Mouse (Mus musculus) MEL (cell line): ENCODE measurements around the gene Plekha8. TPM values are rescaled to one million over a fixed set of nuclear protein-coding genes. Genes with fewer than 3 reads are reported as not detected.

Experiments
- DNase-seq: peaks from one replicate; pipeline ENCODE4 v3.0.0; 2011; ENCODE audit warnings: low read depth, low spot score
- H3K27ac ChIP-seq: 2 replicates; pipeline ENCODE4 v1.5.1; 2012; ENCODE audit warnings: low read depth, mild to moderate bottlenecking, control low read depth, low read length, moderate library complexity; ENCODE audit not compliant: control insufficient read depth
- H3K27me3 ChIP-seq, 2 experiments: fragments of 150-350 bp in 1 of 2; sonication (generic) in 1 of 2; 2 replicates each; pipeline ENCODE4 v1.6.1; 2012; ENCODE audit warnings: low read length in 2 of 2, mild to moderate bottlenecking in 2 of 2, improper control_type of control experiment in 1 of 2, moderate library complexity in 1 of 2; ENCODE audit not compliant: insufficient read depth in 2 of 2, control insufficient read depth in 1 of 2
- H3K36me3 ChIP-seq, 2 experiments: 2 replicates each; pipeline ENCODE4 v1.6.1; 2012 to 2014; ENCODE audit warnings: low read length in 2 of 2, improper control_type of control experiment in 1 of 2, inconsistent platforms in 1 of 2, mild to moderate bottlenecking in 1 of 2; ENCODE audit not compliant: insufficient read depth in 2 of 2, control insufficient read depth in 1 of 2
- H3K4me1 ChIP-seq, 2 experiments: fragments of 150-350 bp in 1 of 2; sonication (generic) in 1 of 2; 2 replicates each; pipeline ENCODE4 v1.6.1; 2012; ENCODE audit warnings: low read length in 2 of 2, improper control_type of control experiment in 1 of 2, mild to moderate bottlenecking in 1 of 2; ENCODE audit not compliant: insufficient read depth in 2 of 2, control insufficient read depth in 1 of 2
- H3K4me3 ChIP-seq, 2 experiments: fragments of 150-350 bp in 1 of 2; sonication (generic) in 1 of 2; 2 replicates each; pipeline ENCODE4 v1.5.1; 2012; ENCODE audit warnings: low read depth in 2 of 2, low read length in 2 of 2, mild to moderate bottlenecking in 2 of 2, moderate library complexity in 2 of 2, control low read depth in 1 of 2, improper control_type of control experiment in 1 of 2; ENCODE audit not compliant: control insufficient read depth in 1 of 2, insufficient read depth in 1 of 2
- H3K79me2 ChIP-seq: 2 replicates; pipeline ENCODE4 v1.6.1; 2012; ENCODE audit warnings: mild to moderate bottlenecking, low read length, moderate library complexity; ENCODE audit not compliant: control insufficient read depth, poor library complexity, insufficient read depth
- H3K9ac ChIP-seq: 2 replicates; pipeline ENCODE4 v1.6.1; 2012; ENCODE audit warnings: low read depth, mild to moderate bottlenecking, control low read depth, low read length, moderate library complexity; ENCODE audit not compliant: control insufficient read depth, poor library complexity, severe bottlenecking
- H3K9me3 ChIP-seq: fragments of 150-350 bp; sonication (generic); replicated peaks from 2 replicates; pipeline ENCODE4 v1.6.1; 2012; ENCODE audit warnings: mild to moderate bottlenecking, low read length, improper control_type of control experiment, moderate library complexity; ENCODE audit not compliant: insufficient read depth
- BHLHE40 ChIP-seq: IDR thresholded peaks from 2 replicates; pipeline ENCODE4 v1.6.1; 2012; ENCODE audit warnings: low read depth, mild to moderate bottlenecking, inconsistent platforms, low read length, improper control_type of control experiment, borderline replicate concordance
- CHD1 ChIP-seq: IDR thresholded peaks from 2 replicates; pipeline ENCODE4 v1.6.1; 2012; ENCODE audit warnings: low read depth, mild to moderate bottlenecking, inconsistent platforms, low read length, improper control_type of control experiment
- CHD2 ChIP-seq: IDR thresholded peaks from 2 replicates; pipeline ENCODE4 v1.6.1; 2011; ENCODE audit warnings: low read length, improper control_type of control experiment
- CTCF ChIP-seq, 3 experiments: IDR thresholded peaks in 2 of 3; conservative IDR thresholded peaks in 1 of 3; 2 replicates each; pipeline ENCODE4 v1.5.1; 2011 to 2012; ENCODE audit warnings: low read length in 3 of 3, low read depth in 2 of 3, mild to moderate bottlenecking in 2 of 3, improper control_type of control experiment in 1 of 3, inconsistent platforms in 1 of 3, mixed read lengths in 1 of 3, moderate library complexity in 1 of 3; ENCODE audit not compliant: control insufficient read depth in 1 of 3, insufficient read depth in 1 of 3, poor library complexity in 1 of 3, severe bottlenecking in 1 of 3
- ELF1 ChIP-seq: IDR thresholded peaks from 2 replicates; pipeline ENCODE4 v1.6.1; 2014; ENCODE audit warnings: low read depth, mild to moderate bottlenecking, inconsistent platforms, low read length, improper control_type of control experiment, moderate library complexity
- EP300 ChIP-seq, 2 experiments: IDR thresholded peaks; 2 replicates each; pipeline ENCODE4 v1.6.1; 2011; ENCODE audit warnings: improper control_type of control experiment in 2 of 2, low read length in 2 of 2, low read depth in 1 of 2, mild to moderate bottlenecking in 1 of 2
- GABPA ChIP-seq: IDR thresholded peaks from 2 replicates; pipeline ENCODE4 v1.6.1; 2012; ENCODE audit warnings: low read depth, mild to moderate bottlenecking, inconsistent platforms, low read length, improper control_type of control experiment, moderate library complexity
- GATA1 ChIP-seq: IDR thresholded peaks from 2 replicates; pipeline ENCODE4 v1.6.1; 2011; ENCODE audit warnings: low read depth, low read length, improper control_type of control experiment
- HCFC1 ChIP-seq: IDR thresholded peaks from 2 replicates; pipeline ENCODE4 v1.6.1; 2012; ENCODE audit warnings: low read depth, mild to moderate bottlenecking, inconsistent platforms, low read length, improper control_type of control experiment, moderate library complexity
- JUND ChIP-seq: IDR thresholded peaks from 2 replicates; pipeline ENCODE4 v1.6.1; 2011; ENCODE audit warnings: low read depth, mild to moderate bottlenecking, improper control_type of control experiment, low read length
- KAT2A ChIP-seq: conservative IDR thresholded peaks from 2 replicates; pipeline ENCODE4 v1.6.1; 2012; ENCODE audit warnings: low read depth, low read length, improper control_type of control experiment, inconsistent platforms
- MAFK ChIP-seq: IDR thresholded peaks from 2 replicates; pipeline ENCODE4 v1.6.1; 2011; ENCODE audit warnings: low read depth, mild to moderate bottlenecking, low read length, improper control_type of control experiment, borderline replicate concordance
- MAX ChIP-seq: IDR thresholded peaks from 2 replicates; pipeline ENCODE4 v1.6.1; 2011; ENCODE audit warnings: low read length, improper control_type of control experiment
- MAZ ChIP-seq: IDR thresholded peaks from 2 replicates; pipeline ENCODE4 v1.6.1; 2012; ENCODE audit warnings: low read depth, mild to moderate bottlenecking, inconsistent platforms, low read length, improper control_type of control experiment
- MXI1 ChIP-seq: IDR thresholded peaks from 2 replicates; pipeline ENCODE4 v1.6.1; 2011; ENCODE audit warnings: mild to moderate bottlenecking, low read depth, low read length, improper control_type of control experiment
- MYB ChIP-seq: IDR thresholded peaks from 2 replicates; pipeline ENCODE4 v1.6.1; 2011; ENCODE audit warnings: mild to moderate bottlenecking, low read depth, low read length, improper control_type of control experiment
- NELFE ChIP-seq: IDR thresholded peaks from 2 replicates; pipeline ENCODE4 v1.6.1; 2011; ENCODE audit warnings: low read depth, low read length, improper control_type of control experiment
- NRF1 ChIP-seq: IDR thresholded peaks from 2 replicates; pipeline ENCODE4 v1.6.1; 2014; ENCODE audit warnings: low read depth, mild to moderate bottlenecking, inconsistent platforms, low read length, improper control_type of control experiment, moderate library complexity; ENCODE audit not compliant: poor library complexity, insufficient read depth, severe bottlenecking
- POLR2A ChIP-seq, 2 experiments: IDR thresholded peaks; 2 replicates each; pipeline ENCODE4 v1.6.1; 2011 to 2012; ENCODE audit warnings: low read length in 2 of 2, mild to moderate bottlenecking in 2 of 2, control low read depth in 1 of 2, improper control_type of control experiment in 1 of 2, low read depth in 1 of 2, moderate library complexity in 1 of 2; ENCODE audit not compliant: control insufficient read depth in 1 of 2, insufficient read depth in 1 of 2, poor library complexity in 1 of 2
- POLR2AphosphoS2 ChIP-seq: IDR thresholded peaks from 2 replicates; pipeline ENCODE4 v1.6.1; 2011; ENCODE audit warnings: low read length, improper control_type of control experiment
- POLR2AphosphoS5 ChIP-seq: IDR thresholded peaks from 2 replicates; pipeline ENCODE4 v1.6.1; 2012; ENCODE audit warnings: low read depth, borderline replicate concordance, mild to moderate bottlenecking, inconsistent platforms, low read length, moderate library complexity, mixed read lengths
- TAL1 ChIP-seq: IDR thresholded peaks from 2 replicates; pipeline ENCODE4 v1.6.1; 2012; ENCODE audit warnings: mild to moderate bottlenecking, inconsistent platforms, low read length, moderate library complexity, mixed read lengths
- TBP ChIP-seq: IDR thresholded peaks from 2 replicates; pipeline ENCODE4 v1.8.0; 2011; ENCODE audit warnings: low read depth, low read length, improper control_type of control experiment
- TCF12 ChIP-seq: IDR thresholded peaks from 2 replicates; pipeline ENCODE4 v1.6.1; 2014; ENCODE audit warnings: low read depth, mild to moderate bottlenecking, inconsistent platforms, low read length, improper control_type of control experiment, moderate library complexity
- UBTF ChIP-seq: IDR thresholded peaks from 2 replicates; pipeline ENCODE4 v1.6.1; 2012; ENCODE audit warnings: low read depth, mild to moderate bottlenecking, inconsistent platforms, low read length, improper control_type of control experiment, moderate library complexity, borderline replicate concordance; ENCODE audit not compliant: insufficient read depth
- USF1 ChIP-seq: IDR thresholded peaks from 2 replicates; pipeline ENCODE4 v1.6.1; 2014; ENCODE audit warnings: low read depth, mild to moderate bottlenecking, inconsistent platforms, low read length, improper control_type of control experiment, moderate library complexity
- ZKSCAN1 ChIP-seq: IDR thresholded peaks from 2 replicates; pipeline ENCODE4 v1.6.1; 2012; ENCODE audit warnings: low read depth, mild to moderate bottlenecking, inconsistent platforms, low read length, improper control_type of control experiment, moderate library complexity
- ZMIZ1 ChIP-seq: IDR thresholded peaks from 2 replicates; pipeline ENCODE4 v1.6.1; 2012; ENCODE audit warnings: low read depth, mild to moderate bottlenecking, inconsistent platforms, low read length, improper control_type of control experiment, moderate library complexity
- ZNF384 ChIP-seq: IDR thresholded peaks from 2 replicates; pipeline ENCODE4 v1.6.1; 2012; ENCODE audit warnings: low read depth, mild to moderate bottlenecking, inconsistent platforms, low read length, improper control_type of control experiment
- polyA plus RNA-seq, 2 experiments: library from polyadenylated mRNA; stranded (reverse) in 1 of 2; unstranded in 1 of 2; fragments of >175 nt in 1 of 2; fragments of >200 nt in 1 of 2; gene quantifications; 2 replicates each; pipeline versions ENCODE4 v1.2.1 to v1.2.4; 2012; ENCODE audit warnings: low replicate concordance in 2 of 2, low read depth in 1 of 2; ENCODE audit not compliant: insufficient read length in 2 of 2, insufficient read depth in 1 of 2, missing spikeins in 1 of 2
- total RNA-seq: library from RNA; depleted of rRNA; stranded (reverse); fragments of 300-350 nt; gene quantifications from 2 replicates; pipeline ENCODE4 v1.2.3, GENCODE M21; 2012

The Plekha8 gene
- total and polyA plus RNA-seq, 3 experiments, result 11.6 to 16.8 TPM; not detected in 1

- DNase-seq, result no peak
- Histone ChIP-seq H3K4me1 (peaks cover 0 to 8% of the 10 kb centered on the region in 2 experiments; a peak in 2 of 4 replicates), H3K79me2 (peaks cover 6% of the 10 kb centered on the region; the same call in 1 of the 2 replicates), H3K36me3 (peaks cover 0 to 6% of the 10 kb centered on the region in 2 experiments; a peak in 2 of 4 replicates), H3K27ac (no peak overlapping the region), H3K9ac (no peak overlapping the region)
- TF ChIP-seq JUND, result no peak
- TF ChIP-seq KAT2A, result no peak
- TF ChIP-seq MYB, result no peak
- TF ChIP-seq, all 39 proteins: peak for 0
- Histone ChIP-seq H3K4me3 (peak overlapping the region in 1 of 2 experiments; percentile 73; a peak in 1 of 4 replicates), H3K9me3 (no peaks in the 10 kb centered on the region), H3K27me3 (no peaks in the 10 kb centered on the region)
Measured at GRCm38 (mm10) chr6:54591778-54592177, 3.1 kb upstream of the Plekha8 start.

GRCm38 (mm10) chr6:54592938-54593535 lies 1.9 kb upstream of the Plekha8 start:
- Histone ChIP-seq H3K36me3 (peaks cover 0 to 6% of the 10 kb centered on the region in 2 experiments; a peak in 2 of 4 replicates), H3K4me1 (peaks cover 0 to 8% of the 10 kb centered on the region in 2 experiments; a peak in 2 of 4 replicates), H3K79me2 (peaks cover 6% of the 10 kb centered on the region; the same call in 1 of the 2 replicates), H3K4me3 (peak overlapping the region; percentile 74 to 87), H3K9ac (peak overlapping the region; percentile 70), H3K27ac (peak overlapping the region; percentile 10), H3K27me3 (no peaks in the 10 kb centered on the region), H3K9me3 (no peaks in the 10 kb centered on the region)
- peak; percentile 94 for DNase-seq
- TF ChIP-seq POLR2AphosphoS5 (no peak), NRF1 (0 out of 2 replicates have a peak, but pooled peaks have one; percentile 2), TAL1 (no peak), MAX (no peak), EP300 (IDR thresholded peaks at IDR 0.05; ENCODE audit: low read depth in 1 of 2, low read length in 2 of 2) (no peak), MYB (no peak), TBP (peak; percentile 73), HCFC1 (peak; percentile 55; the same call in 1 of the 2 replicates), BHLHE40 (no peak), MAFK (no peak), ZNF384 (no peak; the same call in 1 of the 2 replicates), UBTF (no peak), POLR2A (IDR thresholded peaks at IDR 0.05; ENCODE audit: control insufficient read depth in 1 of 2, insufficient read depth in 1 of 2, low read depth in 1 of 2, low read length in 2 of 2, poor library complexity in 1 of 2) (peak in 1 of 2 experiments; percentile 24; a peak in 1 of 4 replicates), CTCF (IDR thresholded peaks at IDR 0.05 in 2 of 3, conservative IDR thresholded peaks at IDR 0.05 in 1 of 3; ENCODE audit: control insufficient read depth in 1 of 3, insufficient read depth in 1 of 3, low read depth in 2 of 3, low read length in 3 of 3, poor library complexity in 1 of 3, severe bottlenecking in 1 of 3) (no peak), POLR2AphosphoS2 (no peak), ZKSCAN1 (no peak), CHD1 (no peak), ELF1 (no peak), NELFE (peak; percentile 14; the same call in 1 of the 2 replicates), GABPA (no peak), ZMIZ1 (no peak), USF1 (no peak), MXI1 (peak; percentile 33; the same call in 1 of the 2 replicates), CHD2 (peak; percentile 68), MAZ (no peak; the same call in 1 of the 2 replicates), TCF12 (0 out of 2 replicates have a peak, but pooled peaks have one; percentile 8), GATA1 (no peak)
